Mouse (Mus musculus): ENCODE measurements at regions not wholly inside any gene's neighbourhood (a gene's known extent, or its start where the extent isn't known, plus 50 kb on each side); places are given as distances from the start of the nearest gene placed in this dataset.

DNA sequence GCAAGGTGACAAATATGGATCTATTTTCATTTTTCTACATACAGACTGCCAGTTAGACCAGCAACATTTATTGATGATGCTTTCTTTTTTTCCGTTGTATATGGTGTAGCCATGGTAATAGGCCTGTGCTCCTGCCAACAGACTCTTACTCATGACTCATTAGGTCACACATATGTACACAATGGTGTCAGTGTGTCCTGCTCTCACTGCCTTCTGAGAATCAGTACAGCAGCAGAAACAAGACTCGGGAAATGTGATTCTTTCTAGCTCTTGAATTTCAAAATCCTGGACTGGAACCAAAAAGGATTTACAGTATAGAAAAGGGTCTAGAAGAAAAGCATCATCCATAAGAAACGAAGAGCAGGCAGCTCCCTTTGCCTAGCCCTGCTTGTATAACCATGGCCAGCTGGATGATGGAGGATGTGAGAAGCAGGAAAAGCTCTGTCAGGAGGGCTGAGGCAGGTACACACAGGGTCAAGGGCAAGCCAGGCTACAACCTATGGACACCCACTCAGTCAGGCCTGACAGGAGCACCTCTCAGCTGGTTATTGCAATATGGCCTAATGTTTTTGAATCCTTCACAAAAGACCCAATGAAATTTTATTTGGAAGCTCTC, 132.2 kb downstream of the Tmem17 start:
- no peaks in the 10 kb centered on the region for H3K27me3 ChIP-seq (ENCODE audit: control insufficient read depth, insufficient read depth, insufficient read length)
- no peaks in the 10 kb centered on the region for H3K36me3 ChIP-seq (ENCODE audit: control insufficient read depth, insufficient read depth)
- H3ac ChIP-seq (ENCODE audit: control insufficient read depth, insufficient read length): no peak overlapping the region
- no peaks in the 10 kb centered on the region for H3K79me2 ChIP-seq (ENCODE audit: control insufficient read depth, insufficient read depth)
- H3K4me3 ChIP-seq: no peak overlapping the region
- H3K4me2 ChIP-seq (ENCODE audit: low read depth): peak overlapping the region; percentile 25
- TF ChIP-seq MYOG (IDR thresholded peaks at IDR 0.05; ENCODE audit: control insufficient read depth in 1 of 3, insufficient read depth in 1 of 3, insufficient read length in 2 of 3, low read depth in 2 of 3): no peak
- TF ChIP-seq CEBPB (IDR thresholded peaks at IDR 0.05; ENCODE audit: insufficient read depth, poor library complexity, severe bottlenecking): no peak
- no peak for TF ChIP-seq POLR2A (IDR thresholded peaks at IDR 0.05; ENCODE audit: insufficient read length, low read depth)
- TF ChIP-seq E2F4 (IDR thresholded peaks at IDR 0.05; ENCODE audit: insufficient read depth): no peak

DNA sequence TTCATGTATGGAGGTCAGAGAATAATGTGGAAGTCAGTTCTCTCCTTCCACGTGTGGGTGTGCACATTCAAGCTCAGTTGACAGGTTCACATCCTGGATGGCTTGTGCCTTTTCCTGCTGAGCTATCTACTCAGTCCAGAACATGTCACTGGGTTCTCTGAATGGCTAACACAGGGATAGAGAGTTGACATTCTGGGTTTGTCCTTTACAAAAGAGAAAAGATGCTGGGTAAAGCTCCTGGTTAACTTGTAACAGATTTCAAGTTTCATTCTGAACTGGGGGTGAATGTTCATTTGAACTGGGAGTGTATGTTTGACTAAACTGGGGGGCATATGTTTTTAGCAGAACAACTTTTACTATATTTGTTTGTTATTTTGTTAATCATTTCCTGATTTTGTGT, 133.0 kb downstream of the Tmem17 start:
- Histone ChIP-seq H3ac (ENCODE audit: control insufficient read depth, insufficient read length) (no peak overlapping the region), H3K36me3 (ENCODE audit: control insufficient read depth, insufficient read depth) (no peaks in the 10 kb centered on the region), H3K79me2 (ENCODE audit: control insufficient read depth, insufficient read depth) (no peaks in the 10 kb centered on the region), H3K4me3 (no peak overlapping the region), H3K27me3 (ENCODE audit: control insufficient read depth, insufficient read depth, insufficient read length) (no peaks in the 10 kb centered on the region), H3K4me2 (ENCODE audit: low read depth) (no peak overlapping the region)
- TF ChIP-seq CEBPB (IDR thresholded peaks at IDR 0.05; ENCODE audit: insufficient read depth, poor library complexity, severe bottlenecking): no peak

- no peak overlapping the region for H3ac ChIP-seq (ENCODE audit: control insufficient read depth, insufficient read length)
- H3K27me3 ChIP-seq (ENCODE audit: control insufficient read depth, insufficient read depth, insufficient read length): no peaks in the 10 kb centered on the region
- no peak overlapping the region for H3K4me2 ChIP-seq (ENCODE audit: low read depth)
- H3K4me3 ChIP-seq: no peak overlapping the region
- H3K36me3 ChIP-seq (ENCODE audit: control insufficient read depth, insufficient read depth): no peaks in the 10 kb centered on the region
- no peak for TF ChIP-seq SRF (IDR thresholded peaks at IDR 0.05; ENCODE audit: control insufficient read depth, insufficient read length, low read depth)
- TF ChIP-seq USF1 (IDR thresholded peaks at IDR 0.05; ENCODE audit: low read depth): no peak
- no peak for TF ChIP-seq TCF12 (IDR thresholded peaks at IDR 0.05; ENCODE audit: insufficient read depth, poor library complexity, severe bottlenecking)
- no peak for TF ChIP-seq MAX (IDR thresholded peaks at IDR 0.05; ENCODE audit: low read depth)
- TF ChIP-seq REST (IDR thresholded peaks at IDR 0.05; ENCODE audit: insufficient read depth, insufficient read length): no peak
- no peaks in the 10 kb centered on the region for H3K79me2 ChIP-seq (ENCODE audit: control insufficient read depth, insufficient read depth)
These were observed 134.5 kb downstream of the Tmem17 start for GRCm38 (mm10) chr11:22646192-22646936.

GRCm38 (mm10) chr11:22648275-22648674, 136.4 kb downstream of the Tmem17 start:
- Histone ChIP-seq H3K79me2 (ENCODE audit: control insufficient read depth, insufficient read depth) (no peaks in the 10 kb centered on the region), H3K36me3 (ENCODE audit: control insufficient read depth, insufficient read depth) (no peaks in the 10 kb centered on the region), H3ac (ENCODE audit: control insufficient read depth, insufficient read length) (no peak overlapping the region), H3K27me3 (ENCODE audit: control insufficient read depth, insufficient read depth, insufficient read length) (no peaks in the 10 kb centered on the region), H3K4me2 (ENCODE audit: low read depth) (no peak overlapping the region), H3K4me3 (no peak overlapping the region)
- TF ChIP-seq MAX (IDR thresholded peaks at IDR 0.05; ENCODE audit: low read depth) (no peak), CEBPB (IDR thresholded peaks at IDR 0.05; ENCODE audit: insufficient read depth, poor library complexity, severe bottlenecking) (no peak), TCF12 (IDR thresholded peaks at IDR 0.05; ENCODE audit: insufficient read depth, poor library complexity, severe bottlenecking) (no peak), USF1 (IDR thresholded peaks at IDR 0.05; ENCODE audit: low read depth) (no peak), SRF (IDR thresholded peaks at IDR 0.05; ENCODE audit: control insufficient read depth, insufficient read length, low read depth) (no peak), POLR2A (IDR thresholded peaks at IDR 0.05; ENCODE audit: insufficient read length, low read depth) (no peak), MYOD1 (IDR thresholded peaks at IDR 0.05; ENCODE audit: control insufficient read depth in 1 of 3, insufficient read length in 2 of 3, low read depth in 2 of 3) (no peak), TCF3 (IDR thresholded peaks at IDR 0.05; ENCODE audit: insufficient read length, low read depth) (no peak), REST (IDR thresholded peaks at IDR 0.05; ENCODE audit: insufficient read depth, insufficient read length) (no peak), POLR2AphosphoS2 (IDR thresholded peaks at IDR 0.05; ENCODE audit: insufficient read length, low read depth) (no peak)

DNA sequence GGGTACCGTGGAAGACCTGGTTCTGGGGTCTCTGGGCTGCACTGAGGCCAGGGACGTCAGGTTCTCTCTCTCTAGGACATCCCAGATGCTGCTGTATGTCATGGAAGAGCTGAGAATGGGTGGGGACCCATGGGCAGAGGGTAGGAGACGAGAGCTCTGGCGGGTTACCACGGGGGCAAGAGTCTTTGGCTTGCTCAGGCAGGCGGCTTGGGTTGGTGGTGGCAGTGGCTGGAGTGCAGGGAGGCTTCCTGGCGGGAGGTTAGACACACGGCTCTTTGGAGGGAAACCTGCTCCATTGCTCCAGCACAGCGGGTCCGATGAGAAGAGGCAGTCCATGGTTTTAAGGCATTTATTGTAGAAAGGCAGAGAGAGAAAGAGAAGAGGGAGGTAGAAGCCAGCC, 138.9 kb downstream of the Tmem17 start:
- H3K4me2 ChIP-seq (ENCODE audit: low read depth): no peak overlapping the region
- no peaks in the 10 kb centered on the region for H3K79me2 ChIP-seq (ENCODE audit: control insufficient read depth, insufficient read depth)

More for the DNA sequence above, 138.9 kb downstream of the Tmem17 start:
- no peaks in the 10 kb centered on the region for H3K36me3 ChIP-seq (ENCODE audit: control insufficient read depth, insufficient read depth)
- no peak for TF ChIP-seq POLR2AphosphoS2 (IDR thresholded peaks at IDR 0.05; ENCODE audit: insufficient read length, low read depth)
- TF ChIP-seq SRF (IDR thresholded peaks at IDR 0.05; ENCODE audit: control insufficient read depth, insufficient read length, low read depth): no peak
- no peak for TF ChIP-seq USF1 (IDR thresholded peaks at IDR 0.05; ENCODE audit: low read depth)
- no peak for TF ChIP-seq TCF12 (IDR thresholded peaks at IDR 0.05; ENCODE audit: insufficient read depth, poor library complexity, severe bottlenecking)
- no peak for TF ChIP-seq REST (IDR thresholded peaks at IDR 0.05; ENCODE audit: insufficient read depth, insufficient read length)
- TF ChIP-seq CEBPB (IDR thresholded peaks at IDR 0.05; ENCODE audit: insufficient read depth, poor library complexity, severe bottlenecking): no peak
- TF ChIP-seq POLR2A (IDR thresholded peaks at IDR 0.05; ENCODE audit: insufficient read length, low read depth): no peak
- no peak for TF ChIP-seq MAX (IDR thresholded peaks at IDR 0.05; ENCODE audit: low read depth)
- no peak for TF ChIP-seq MYOG (IDR thresholded peaks at IDR 0.05; ENCODE audit: control insufficient read depth in 1 of 3, insufficient read depth in 1 of 3, insufficient read length in 2 of 3, low read depth in 2 of 3)
- TF ChIP-seq E2F4 (IDR thresholded peaks at IDR 0.05; ENCODE audit: insufficient read depth): no peak
- no peak for TF ChIP-seq TCF3 (IDR thresholded peaks at IDR 0.05; ENCODE audit: insufficient read length, low read depth)
- H3K27me3 ChIP-seq (ENCODE audit: control insufficient read depth, insufficient read depth, insufficient read length): no peaks in the 10 kb centered on the region
- H3K4me3 ChIP-seq: no peak overlapping the region
- H3ac ChIP-seq (ENCODE audit: control insufficient read depth, insufficient read length): no peak overlapping the region
